Mouse (Mus musculus) CH12.LX (cell line): ENCODE data around the gene Calml3. TPM values are rescaled to one million over a fixed set of nuclear protein-coding genes. Genes with fewer than 3 reads are reported as not detected.
"Not testable (repeated sequence)": the region's sequence is repeated elsewhere in the genome, so short reads cannot be mapped to it uniquely, and the experiment has no call there.

Experiments used
- DNase-seq: peaks from one replicate; pipeline ENCODE4 v3.0.0-alpha.2; 2013; ENCODE audit errors: extremely low read depth
- H3K27ac ChIP-seq: 2 replicates; pipeline ENCODE4 v1.5.1; 2012; ENCODE audit warnings: low read depth, mild to moderate bottlenecking, control low read depth, moderate library complexity; ENCODE audit not compliant: insufficient read depth
- H3K27me3 ChIP-seq: replicated peaks from 2 replicates; pipeline ENCODE3; 2012; ENCODE audit warnings: inconsistent platforms
- H3K36me3 ChIP-seq, 2 experiments: replicated peaks in 1 of 2; 2 replicates each; pipeline versions ENCODE3 to v1.6.1; 2012; ENCODE audit warnings: inconsistent platforms in 1 of 2, low read length in 1 of 2, mild to moderate bottlenecking in 1 of 2, mixed read lengths in 1 of 2, moderate library complexity in 1 of 2; ENCODE audit not compliant: control insufficient read depth in 1 of 2, insufficient read depth in 1 of 2
- H3K4me1 ChIP-seq, 2 experiments: 2 replicates each; pipeline ENCODE4 v1.6.1; 2012; ENCODE audit warnings: inconsistent platforms in 1 of 2, moderate library complexity in 1 of 2; ENCODE audit not compliant: insufficient read depth in 2 of 2, control insufficient read depth in 1 of 2
- H3K4me2 ChIP-seq: 2 replicates; pipeline ENCODE4 v1.6.1; 2012; ENCODE audit warnings: low read depth, mild to moderate bottlenecking, control low read depth; ENCODE audit not compliant: poor library complexity, insufficient read depth, severe bottlenecking
- H3K4me3 ChIP-seq, 3 experiments: fragments of 150-350 bp in 1 of 3; sonication (generic) in 1 of 3; replicated peaks in 1 of 3; 2 replicates each; pipeline versions ENCODE3 to v1.5.1; 2011 to 2012; ENCODE audit warnings: low read depth in 2 of 3, low read length in 2 of 3, mild to moderate bottlenecking in 2 of 3, moderate library complexity in 2 of 3, control low read depth in 1 of 3, improper control_type of control experiment in 1 of 3, inconsistent platforms in 1 of 3, mixed read lengths in 1 of 3; ENCODE audit not compliant: poor library complexity in 1 of 3
- H3K79me2 ChIP-seq: replicated peaks from 2 replicates; pipeline ENCODE4 v1.6.1; 2012; ENCODE audit warnings: mild to moderate bottlenecking, moderate library complexity; ENCODE audit not compliant: control insufficient read depth, poor library complexity, insufficient read depth, severe bottlenecking; ENCODE audit errors: extremely low read depth
- H3K9ac ChIP-seq: 2 replicates; pipeline ENCODE4 v1.6.1; 2012; ENCODE audit warnings: low read depth, mild to moderate bottlenecking, control low read depth, moderate library complexity; ENCODE audit not compliant: insufficient read depth
- H3K9me3 ChIP-seq: replicated peaks from 2 replicates; pipeline ENCODE3; 2012; ENCODE audit warnings: low read length, inconsistent platforms, mixed read lengths
- CHD1 ChIP-seq: IDR thresholded peaks from 2 replicates; pipeline ENCODE4 v1.6.1; 2012; ENCODE audit warnings: low read depth, low read length, improper control_type of control experiment, inconsistent platforms
- CHD2 ChIP-seq: IDR thresholded peaks from 2 replicates; pipeline ENCODE4 v1.6.1; 2011; ENCODE audit warnings: low read length, improper control_type of control experiment
- ELF1 ChIP-seq: IDR thresholded peaks from 2 replicates; pipeline ENCODE4 v1.6.1; 2014; ENCODE audit warnings: low read depth, mild to moderate bottlenecking, inconsistent platforms, low read length, improper control_type of control experiment
- EP300 ChIP-seq: IDR thresholded peaks from 2 replicates; pipeline ENCODE4 v1.6.1; 2011; ENCODE audit warnings: low read length, improper control_type of control experiment
- JUN ChIP-seq: IDR thresholded peaks from 2 replicates; pipeline ENCODE4 v1.6.1; 2011; ENCODE audit warnings: low read depth, mild to moderate bottlenecking, low read length, improper control_type of control experiment, moderate library complexity; ENCODE audit not compliant: insufficient read depth
- KAT2A ChIP-seq: IDR thresholded peaks from 2 replicates; pipeline ENCODE4 v1.6.1; 2012; ENCODE audit warnings: low read length, improper control_type of control experiment, inconsistent platforms; ENCODE audit not compliant: insufficient replicate concordance
- MEF2A ChIP-seq: IDR thresholded peaks from 2 replicates; pipeline ENCODE4 v1.6.1; 2014; ENCODE audit warnings: low read depth, mild to moderate bottlenecking, inconsistent platforms, low read length, improper control_type of control experiment, borderline replicate concordance
- MYC ChIP-seq: IDR thresholded peaks from 2 replicates; pipeline ENCODE4 v1.6.1; 2011; ENCODE audit warnings: low read depth, mild to moderate bottlenecking, improper control_type of control experiment, low read length
- NELFE ChIP-seq: IDR thresholded peaks from 2 replicates; pipeline ENCODE4 v1.6.1; 2011; ENCODE audit warnings: low read depth, low read length, improper control_type of control experiment
- NRF1 ChIP-seq: IDR thresholded peaks from 2 replicates; pipeline ENCODE4 v1.6.1; 2014; ENCODE audit warnings: low read depth, mild to moderate bottlenecking, inconsistent platforms, low read length, improper control_type of control experiment, moderate library complexity
- POLR2A ChIP-seq: IDR thresholded peaks from 2 replicates; pipeline ENCODE4 v1.6.1; 2011; ENCODE audit warnings: low read depth, mild to moderate bottlenecking, improper control_type of control experiment, low read length
- POLR2AphosphoS2 ChIP-seq: IDR thresholded peaks from 2 replicates; pipeline ENCODE4 v1.6.1; 2011; ENCODE audit warnings: low read depth, low read length, improper control_type of control experiment
- RAD21 ChIP-seq: IDR thresholded peaks from 2 replicates; pipeline ENCODE4 v1.6.1; 2011; ENCODE audit warnings: low read depth, mild to moderate bottlenecking, low read length, improper control_type of control experiment, moderate library complexity
- SIN3A ChIP-seq: IDR thresholded peaks from 2 replicates; pipeline ENCODE4 v1.6.1; 2012; ENCODE audit warnings: low read length, improper control_type of control experiment, inconsistent platforms
- TBP ChIP-seq: conservative IDR thresholded peaks from 2 replicates; pipeline ENCODE4 v1.6.1; 2011; ENCODE audit warnings: low read depth, low read length, improper control_type of control experiment
- UBTF ChIP-seq: IDR thresholded peaks from 2 replicates; pipeline ENCODE4 v1.6.1; 2012; ENCODE audit warnings: low read depth, mild to moderate bottlenecking, inconsistent platforms, low read length, improper control_type of control experiment, moderate library complexity
- USF2 ChIP-seq: conservative IDR thresholded peaks from 2 replicates; pipeline ENCODE4 v1.6.1; 2011; ENCODE audit warnings: low read depth, low read length, improper control_type of control experiment
- ZKSCAN1 ChIP-seq: IDR thresholded peaks from 2 replicates; pipeline ENCODE4 v1.6.1; 2012; ENCODE audit warnings: low read depth, inconsistent platforms, low read length, improper control_type of control experiment, borderline replicate concordance
- ZNF384 ChIP-seq: IDR thresholded peaks from 2 replicates; pipeline ENCODE4 v1.6.1; 2012; ENCODE audit warnings: low read depth, low read length, improper control_type of control experiment, inconsistent platforms
- dilution Hi-C: fragments of 300-500 bp; cut with MboI; formaldehyde crosslinking; loops from 2 replicates; pipeline ENCODE4 v1.14.3; 2020; ENCODE audit warnings: low sequenced_read_pairs; ENCODE audit not compliant: extremely low pct_unique_long_range_greater_than_20kb, extremely low pct_ligation_motif_present
- in situ Hi-C: fragments of 300-500 bp; cut with MboI; formaldehyde crosslinking; loops from 3 replicates; pipeline ENCODE4 v1.14.3; 2019; ENCODE audit warnings: low sequenced_read_pairs, low pct_ligation_motif_present, low pct_unique_long_range_greater_than_20kb, mixed read lengths
- polyA plus RNA-seq: library from polyadenylated mRNA; unstranded; fragments of >175 nt; gene quantifications from 2 replicates; pipeline ENCODE4 v1.2.1, GENCODE M21; 2012; ENCODE audit warnings: low read depth; ENCODE audit not compliant: insufficient read length
- total RNA-seq, 2 experiments: library from RNA; depleted of rRNA; stranded (reverse); fragments of 300-350 nt in 1 of 2; fragments of >200 nt in 1 of 2; gene quantifications; 2 replicates each; pipeline ENCODE4 v1.2.3; 2012 to 2014

Gene Calml3
- total RNA-seq (2012; rRNA removed) (not detected in 2 replicates), total RNA-seq (2014; rRNA removed) (not detected in 2 replicates), polyA plus RNA-seq (not detected in 2 replicates)

DNA sequence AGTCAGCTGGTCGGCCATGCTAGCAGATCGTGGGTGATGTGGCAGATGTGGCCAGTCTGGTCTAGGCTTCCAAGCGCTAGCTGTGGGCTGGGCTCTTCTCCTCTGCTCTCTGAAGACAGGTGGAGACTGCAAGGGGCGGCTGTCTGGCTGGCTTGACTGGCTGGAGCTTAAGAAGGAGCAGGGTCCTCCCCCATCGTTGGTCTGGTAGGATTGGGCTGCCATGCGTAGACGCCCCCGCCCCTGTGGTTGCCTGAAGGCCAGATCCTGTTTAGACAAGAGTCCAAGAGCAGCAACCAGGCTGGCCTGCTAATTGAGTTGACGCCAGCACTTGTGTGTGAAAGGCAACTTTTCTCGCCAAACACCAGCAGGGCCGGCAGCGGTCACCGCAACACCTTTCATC, at the start of gene Calml3:
Gene Calml3, minus strand, starts transcription at position 131 of the 400 bp plus-strand sequence.
- Histone ChIP-seq H3K4me1 (peaks cover 0 to 3% of the 10 kb centered on the region in 2 experiments; a peak in 1 of 4 replicates), H3K9me3 (no peaks in the 10 kb centered on the region), H3K4me3 (no peak within 1 kb of the TSS), H3K36me3 (no peaks in the 10 kb centered on the region), H3K79me2 (no peaks in the 10 kb centered on the region), H3K9ac (no peak within 1 kb of the TSS), H3K4me2 (peak within 1 kb of the TSS; percentile 5), H3K27me3 (no peaks in the 10 kb centered on the region), H3K27ac (no peak within 1 kb of the TSS)
- DNase-seq, result no peak
- dilution Hi-C loops (no loop called here), in situ Hi-C loops (no loop called here)
- no peak for TF ChIP-seq CHD1
- no peak for TF ChIP-seq MEF2A
- no peak for TF ChIP-seq KAT2A
- no peak for TF ChIP-seq RAD21
- TF ChIP-seq USF2, result no peak
- no peak for TF ChIP-seq JUN
- no peak for TF ChIP-seq EP300
- no peak for TF ChIP-seq SIN3A
- no peak for TF ChIP-seq ZKSCAN1
- TF ChIP-seq NRF1, result no peak
- TF ChIP-seq POLR2A, result no peak
- no peak for TF ChIP-seq CHD2
- no peak for TF ChIP-seq NELFE
- TF ChIP-seq TBP, result no peak
- no peak for TF ChIP-seq POLR2AphosphoS2
- no peak for TF ChIP-seq MYC
- no peak for TF ChIP-seq ZNF384
- TF ChIP-seq ELF1, result no peak

GRCm38 (mm10) chr13:3850330-3850729, 46.2 kb upstream of the Calml3 start:
- no peak for TF ChIP-seq ZKSCAN1
- no peak for TF ChIP-seq UBTF
- TF ChIP-seq ZNF384, result no peak

GRCm38 (mm10) chr13:3840662-3841061, 36.5 kb upstream of the Calml3 start:
- H3K79me2 ChIP-seq, H3K4me1 ChIP-seq, H3K4me2 ChIP-seq, H3K4me3 ChIP-seq, H3K36me3 ChIP-seq, DNase-seq, H3K9ac ChIP-seq, dilution Hi-C loops, H3K27ac ChIP-seq, H3K27me3 ChIP-seq, H3K9me3 ChIP-seq, in situ Hi-C loops: not testable (repeated sequence)

More at GRCm38 (mm10) chr13:3850330-3850729, 46.2 kb upstream of the Calml3 start:
- no peak overlapping the region for H3K4me2 ChIP-seq
- no peak overlapping the region for H3K9ac ChIP-seq
- no peaks in the 10 kb centered on the region for H3K27me3 ChIP-seq
- dilution Hi-C loops, result no loop called here
- no peak overlapping the region for H3K4me3 ChIP-seq
- DNase-seq, result no peak
- H3K36me3 ChIP-seq, result no peaks in the 10 kb centered on the region
- peaks cover 0 to 14% of the 10 kb centered on the region in 2 experiments; a peak in 2 of 4 replicates for H3K4me1 ChIP-seq
- no peak overlapping the region for H3K27ac ChIP-seq
- H3K9me3 ChIP-seq, result no peaks in the 10 kb centered on the region
- in situ Hi-C loops, result no loop called here
- H3K79me2 ChIP-seq, result no peaks in the 10 kb centered on the region

GRCm38 (mm10) chr13:3837312-3837807, 33.2 kb upstream of the Calml3 start, which contains the start of gene Calm4:
Calm4 (plus strand) TSS chr13:3837757.
- in situ Hi-C loops, dilution Hi-C loops, H3K27me3 ChIP-seq, H3K36me3 ChIP-seq, H3K4me3 ChIP-seq, H3K9me3 ChIP-seq, H3K4me2 ChIP-seq, H3K4me1 ChIP-seq, H3K9ac ChIP-seq, H3K79me2 ChIP-seq, H3K27ac ChIP-seq, DNase-seq: not testable (repeated sequence)
